Mouse (Mus musculus): ENCODE measurements around the gene Ugcg.

DNA sequence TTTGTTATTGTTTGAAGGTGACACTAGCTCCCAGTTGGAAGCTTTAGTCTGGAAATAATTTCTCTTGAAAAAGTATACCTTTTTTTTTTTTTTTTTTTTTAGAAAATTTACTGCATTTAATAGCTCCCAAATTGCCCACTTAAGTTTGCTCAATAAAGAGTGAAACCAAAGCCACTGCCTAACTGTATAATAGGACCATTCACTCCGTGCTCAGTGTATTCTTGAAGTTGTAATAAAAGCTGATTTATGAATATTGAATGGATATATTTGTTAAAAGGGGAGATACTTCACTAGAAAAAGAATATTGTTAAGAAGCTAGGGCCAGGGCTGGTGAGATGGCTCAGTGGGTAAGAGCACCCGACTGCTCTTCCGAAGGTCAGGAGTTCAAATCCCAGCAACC is 8.4 kb downstream of the Ugcg start:
- no peak for TF ChIP-seq CTCF (IDR thresholded peaks at IDR 0.05; ENCODE audit: extremely low read depth, insufficient read depth, insufficient read length, insufficient replicate concordance)
- TF ChIP-seq POLR2A (IDR thresholded peaks at IDR 0.05; ENCODE audit: low read depth, low read length), result no peak
